Mouse (Mus musculus) liver, postnatal 0 days (tissue): Measurements from ENCODE around the gene Mtmr3. TPM values are rescaled to one million over a fixed set of nuclear protein-coding genes. Genes with fewer than 3 reads are reported as not detected.

Experiments
- ATAC-seq: fragments of 200-750 bp; cut with Nextera tagmentation; 2 replicates; pipeline ENCODE4 v1.8.0; 2017; ENCODE audit warnings: mild to moderate bottlenecking, moderate library complexity
- DNase-seq: peaks from one replicate; pipeline ENCODE4 v3.0.0-alpha.2; 2016
- H3K27ac ChIP-seq: fragments of 300-500 bp; sonication (generic); 2 replicates; pipeline ENCODE4 v1.5.1; 2014; ENCODE audit warnings: antibody characterized with exemption, moderate library complexity, mild to moderate bottlenecking, low read depth
- H3K27me3 ChIP-seq: fragments of 300-500 bp; sonication (generic); 2 replicates; pipeline ENCODE4 v1.6.1; 2014; ENCODE audit warnings: low read length, control low read depth, mixed read lengths; ENCODE audit not compliant: insufficient read depth
- H3K36me3 ChIP-seq: fragments of 300-500 bp; sonication (generic); replicated peaks from 2 replicates; pipeline ENCODE4 v1.6.1; 2014; ENCODE audit warnings: mild to moderate bottlenecking, control low read depth, low read length, moderate library complexity, mixed read lengths; ENCODE audit not compliant: insufficient read depth
- H3K4me1 ChIP-seq: fragments of 300-500 bp; sonication (generic); 2 replicates; pipeline ENCODE4 v1.6.1; 2014; ENCODE audit warnings: antibody characterized with exemption, mild to moderate bottlenecking, control low read depth; ENCODE audit not compliant: insufficient read depth
- H3K4me2 ChIP-seq: fragments of 300-500 bp; sonication (generic); 2 replicates; pipeline ENCODE4 v1.6.1; 2014; ENCODE audit warnings: low read depth, mild to moderate bottlenecking, low read length, moderate library complexity, mixed read lengths
- H3K4me3 ChIP-seq: fragments of 300-500 bp; sonication (generic); 2 replicates; pipeline ENCODE4 v1.5.1; 2014; ENCODE audit warnings: low read depth, low read length
- H3K9ac ChIP-seq: fragments of 300-500 bp; sonication (generic); replicated peaks from 2 replicates; pipeline ENCODE4 v1.6.1; 2014; ENCODE audit warnings: mild to moderate bottlenecking, moderate library complexity
- H3K9me3 ChIP-seq: fragments of 300-500 bp; sonication (generic); 2 replicates; pipeline ENCODE4 v1.6.1; 2016; ENCODE audit warnings: mild to moderate bottlenecking, control low read depth, low read length, mixed read lengths
- CTCF ChIP-seq: sonication (generic); IDR thresholded peaks from 2 replicates; pipeline ENCODE4 v1.5.1; 2016; ENCODE audit warnings: antibody characterized with exemption, low read depth
- EP300 ChIP-seq: IDR thresholded peaks from 2 replicates; pipeline ENCODE4 v1.6.1; 2016; ENCODE audit warnings: antibody characterized with exemption, low read depth, mild to moderate bottlenecking
- WGBS: fragments of 180-500 bp; shearing (Covaris S2); extraction: QIAGEN DNeasy Blood & Tissue Kit; methylation state at CpG from one replicate; pipeline ENCODE4 v1.1.7; 2014; ENCODE audit not compliant: insufficient replicate concordance; 5-methylcytosine and 5-hydroxymethylcytosine counted together
- polyA plus RNA-seq: library from polyadenylated mRNA; unstranded; fragments of >200 nt; fragmentation: Nextera tagmentation; extraction: Ambion mirVana; gene quantifications from 2 replicates; pipeline ENCODE4 v1.2.1, GENCODE M21; 2015

The Mtmr3 gene
- polyA plus RNA-seq, 1 experiment from 2014 or later = 11.2 TPM

DNA sequence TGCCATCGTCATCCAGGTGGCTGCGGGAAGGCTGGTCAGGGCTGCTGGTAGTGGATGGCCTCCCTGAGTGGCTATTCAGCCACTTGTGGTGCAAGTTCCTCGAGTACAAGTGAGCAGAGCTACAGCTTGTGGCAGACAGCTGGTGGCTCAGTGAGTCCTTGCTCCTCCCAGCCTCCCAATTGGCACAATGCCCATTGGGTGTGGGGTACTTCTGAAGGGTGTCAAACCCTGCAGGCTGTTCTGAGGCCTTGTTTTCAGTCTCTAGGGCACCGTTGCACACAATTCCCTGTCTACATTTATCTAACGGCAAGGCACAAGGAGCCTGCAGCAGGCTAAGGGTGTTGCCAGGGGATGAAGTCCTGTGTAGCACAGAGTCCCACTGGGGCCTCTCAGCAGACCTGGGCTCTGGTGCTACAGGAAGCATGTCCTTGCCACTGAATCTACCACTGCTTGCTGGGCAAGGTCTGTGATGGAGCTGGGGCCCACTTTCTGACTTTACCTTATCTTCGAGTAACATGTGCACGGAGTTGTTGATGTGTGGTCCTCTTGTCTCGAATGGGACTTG is 107.2 kb downstream of the Mtmr3 start:
- peak overlapping the region; percentile 67; the same call in 1 of the 2 replicates for H3K27ac ChIP-seq
- peaks cover 3% of the 10 kb centered on the region; the same call in 1 of the 2 replicates for H3K4me1 ChIP-seq
- no peaks in the 10 kb centered on the region for H3K27me3 ChIP-seq
- ATAC-seq (peak; percentile 93), DNase-seq (peak; percentile 55)
- no peak overlapping the region for H3K9ac ChIP-seq
- peak overlapping the region; percentile 22; the same call in 1 of the 2 replicates for H3K4me2 ChIP-seq
- H3K9me3 ChIP-seq = no peaks in the 10 kb centered on the region
- no peak for TF ChIP-seq CTCF
- peak; percentile 76 for TF ChIP-seq EP300
- H3K4me3 ChIP-seq = no peak overlapping the region
- peaks cover 99% of the 10 kb centered on the region for H3K36me3 ChIP-seq
- WGBS = 65% methylated on average over 8 of the region's 8 CpGs

DNA sequence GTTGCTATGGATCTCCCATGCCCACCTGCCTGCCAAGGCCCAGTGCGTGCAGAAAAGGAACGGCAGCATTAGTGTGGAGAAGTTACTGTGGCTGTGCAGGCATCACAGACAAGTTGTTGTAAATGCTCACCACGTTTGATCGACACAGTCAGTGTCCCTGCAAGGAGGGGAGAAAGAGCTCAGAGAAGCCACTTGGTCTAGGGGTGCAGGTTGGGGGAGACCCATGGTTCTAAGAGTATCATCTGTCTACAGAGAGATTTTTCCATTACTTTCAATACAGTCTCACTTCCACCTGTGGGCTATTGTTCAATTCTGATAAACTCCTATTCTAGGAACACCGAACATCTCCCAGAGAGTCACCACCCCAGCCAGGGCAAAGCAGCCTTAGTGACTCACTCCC is 110.1 kb downstream of the Mtmr3 start:
- no peak for DNase-seq
- H3K4me3 ChIP-seq = no peak overlapping the region
- H3K4me2 ChIP-seq = no peak overlapping the region
- H3K4me1 ChIP-seq = peaks cover 3% of the 10 kb centered on the region; the same call in 1 of the 2 replicates
- 90% methylated on average over 5 of the region's 5 CpGs for WGBS
- H3K27ac ChIP-seq = no peak overlapping the region
- H3K27me3 ChIP-seq = no peaks in the 10 kb centered on the region
- no peak for ATAC-seq
- TF ChIP-seq EP300 (no peak), CTCF (no peak)
- H3K9me3 ChIP-seq = no peaks in the 10 kb centered on the region
- H3K36me3 ChIP-seq = peaks cover 99% of the 10 kb centered on the region
- H3K9ac ChIP-seq = no peak overlapping the region

DNA sequence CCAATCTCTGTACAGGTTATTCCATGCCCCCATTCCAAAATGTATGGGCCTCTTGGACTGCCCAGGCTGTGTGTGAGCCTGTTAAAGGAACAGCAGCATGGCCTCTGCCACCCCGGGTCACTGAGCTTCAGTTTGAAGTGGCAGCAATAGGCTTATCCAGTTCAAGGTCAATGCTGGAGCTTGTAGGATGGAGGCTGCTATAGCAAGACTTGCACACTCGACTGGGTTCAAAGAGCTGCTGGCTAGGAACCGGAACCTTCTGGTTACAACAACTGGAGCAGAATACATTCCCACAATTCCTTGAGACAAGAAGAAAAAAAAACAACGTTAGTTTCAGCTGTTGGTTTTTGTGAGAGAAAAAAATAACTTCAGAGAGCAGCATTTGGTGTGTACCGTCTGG is 112.0 kb downstream of the Mtmr3 start:
- Histone ChIP-seq H3K9me3 (no peaks in the 10 kb centered on the region), H3K4me1 (no peaks in the 10 kb centered on the region), H3K36me3 (peaks cover 86% of the 10 kb centered on the region), H3K27me3 (no peaks in the 10 kb centered on the region), H3K4me3 (no peak overlapping the region), H3K4me2 (no peak overlapping the region), H3K9ac (no peak overlapping the region), H3K27ac (no peak overlapping the region)
- WGBS = 85% methylated on average over 5 of the region's 5 CpGs
- TF ChIP-seq EP300 = no peak
- no peak for TF ChIP-seq CTCF
- no peak for ATAC-seq
- DNase-seq = no peak

DNA sequence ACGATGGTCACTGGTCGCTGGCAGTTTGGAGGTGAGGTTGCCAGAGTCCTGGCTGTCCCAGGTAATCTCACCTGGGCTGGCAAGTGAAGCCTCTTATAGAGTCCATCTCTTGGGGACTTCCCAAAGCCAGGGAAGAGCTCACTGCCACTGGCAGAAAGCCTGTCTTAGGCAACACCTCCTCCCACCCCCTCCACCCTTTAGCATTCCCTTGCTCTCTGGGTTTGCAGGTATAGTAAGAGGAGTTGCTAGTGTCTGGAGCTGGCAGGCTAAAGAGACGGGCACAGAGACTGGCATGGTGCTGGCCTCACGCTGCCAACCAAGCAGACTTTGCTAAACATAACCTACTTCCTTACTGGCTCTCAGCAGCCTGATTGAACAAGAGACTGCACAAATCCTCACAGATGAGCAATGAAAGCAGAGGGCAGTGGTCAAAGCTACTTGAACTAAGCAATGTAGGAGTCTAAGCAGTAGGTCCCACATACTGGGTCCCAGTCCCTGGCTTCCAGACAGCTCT is 118.4 kb downstream of the Mtmr3 start:
- 86% methylated on average over 4 of the region's 4 CpGs for WGBS

DNA sequence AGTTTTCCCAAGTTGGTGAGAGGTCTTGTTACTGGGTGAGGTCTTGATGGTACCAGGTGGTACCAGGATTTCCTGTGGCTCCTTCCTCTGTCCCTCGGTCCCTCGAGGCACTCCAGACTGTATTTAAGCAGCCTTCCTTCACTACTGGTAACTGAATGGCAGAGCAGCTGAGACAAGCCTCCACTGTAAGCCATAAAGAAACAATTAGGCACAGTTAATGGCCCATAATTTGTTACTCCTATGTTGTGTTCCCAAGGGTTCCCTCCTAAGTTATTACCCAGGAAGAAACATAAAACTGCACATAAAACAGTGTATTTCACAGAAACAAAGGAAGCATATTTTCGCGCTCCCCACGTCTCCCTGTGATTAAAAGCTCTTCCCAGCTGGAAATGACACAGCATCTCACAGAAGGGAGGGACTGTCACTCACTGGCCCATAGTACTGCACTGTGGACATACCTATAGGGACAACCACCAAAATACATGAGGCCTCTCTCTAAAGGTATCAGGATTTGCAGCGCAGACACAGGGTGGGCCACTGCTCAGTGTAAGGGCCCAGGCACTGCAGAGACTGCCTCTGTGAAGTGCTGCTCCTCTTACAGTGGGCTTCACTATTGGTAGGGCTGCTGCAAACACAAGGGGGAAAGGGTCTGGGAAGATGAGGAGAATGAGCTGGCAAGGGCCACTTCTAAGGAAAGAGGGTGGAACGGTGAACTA is 122.0 kb downstream of the Mtmr3 start:
- 73% methylated on average over 7 of the region's 7 CpGs for WGBS
- Histone ChIP-seq H3K9ac (no peak overlapping the region), H3K9me3 (no peaks in the 10 kb centered on the region), H3K27ac (no peak overlapping the region), H3K36me3 (no peaks in the 10 kb centered on the region), H3K27me3 (no peaks in the 10 kb centered on the region), H3K4me3 (no peak overlapping the region), H3K4me2 (no peak overlapping the region), H3K4me1 (no peaks in the 10 kb centered on the region)
- ATAC-seq = 0 out of 2 replicates have a peak, but pooled peaks have one; percentile 13
- no peak for DNase-seq
- no peak for TF ChIP-seq CTCF
- TF ChIP-seq EP300 = no peak

More for the DNA sequence above, 118.4 kb downstream of the Mtmr3 start:
- no peak for TF ChIP-seq CTCF
- no peak for TF ChIP-seq EP300
- DNase-seq (no peak), ATAC-seq (no peak)
- Histone ChIP-seq H3K4me1 (no peaks in the 10 kb centered on the region), H3K27ac (no peak overlapping the region), H3K4me3 (no peak overlapping the region), H3K36me3 (peaks cover 23% of the 10 kb centered on the region), H3K4me2 (no peak overlapping the region), H3K27me3 (no peaks in the 10 kb centered on the region), H3K9ac (no peak overlapping the region), H3K9me3 (no peaks in the 10 kb centered on the region)

DNA sequence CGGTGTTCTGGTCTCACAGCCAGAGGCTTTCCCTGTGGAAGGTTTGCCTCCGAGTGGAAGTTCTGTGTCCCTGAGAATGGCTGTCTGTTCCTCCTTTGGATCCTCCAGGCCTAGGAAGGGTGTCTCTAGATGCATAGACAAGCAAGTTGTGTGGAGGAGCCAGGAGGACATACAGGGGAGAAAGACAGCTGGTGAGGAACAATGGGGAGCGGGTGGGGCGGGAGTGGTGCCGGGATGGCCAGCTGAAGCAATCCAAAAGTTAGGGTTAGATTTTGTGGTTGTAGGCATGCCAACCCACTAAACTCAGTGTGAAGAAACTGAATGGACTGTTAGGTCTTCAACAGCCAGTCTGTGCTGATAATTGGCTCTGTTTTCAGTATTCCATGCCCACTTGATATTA is 122.9 kb downstream of the Mtmr3 start:
- 78% methylated on average over 5 of the region's 5 CpGs for WGBS
- Histone ChIP-seq H3K9me3 (no peaks in the 10 kb centered on the region), H3K27me3 (no peaks in the 10 kb centered on the region), H3K36me3 (no peaks in the 10 kb centered on the region), H3K9ac (no peak overlapping the region), H3K4me3 (no peak overlapping the region), H3K4me2 (no peak overlapping the region), H3K27ac (no peak overlapping the region), H3K4me1 (no peaks in the 10 kb centered on the region)
- no peak for TF ChIP-seq EP300
- no peak for ATAC-seq
- DNase-seq = no peak
